Mouse (Mus musculus) right cerebral cortex, postnatal 25 days (tissue): ENCODE measurements around the gene B130006D01Rik.

Experiments
- DNase-seq: peaks from one replicate; pipeline ENCODE4 v3.0.0; 2022

B130006D01Rik gene

DNA sequence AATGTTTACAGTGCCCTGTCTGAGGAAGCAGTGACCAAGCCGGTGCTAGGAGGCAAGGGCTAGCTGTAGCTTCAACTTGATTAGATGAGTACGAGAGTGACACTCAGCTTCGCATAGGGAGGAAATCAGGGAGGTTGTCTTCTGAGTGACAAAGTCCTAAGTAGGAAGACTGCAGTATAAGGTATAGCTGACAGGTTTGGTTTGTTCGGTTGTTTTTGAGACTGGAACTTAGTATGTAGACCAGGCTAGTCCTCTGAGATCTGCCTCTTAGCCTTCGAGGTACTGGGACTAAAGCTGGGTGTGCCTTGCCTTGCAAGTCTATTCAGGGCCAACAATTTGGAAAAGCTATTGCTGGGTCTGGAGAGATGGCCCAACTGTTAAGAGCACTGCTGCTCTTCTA lies at the start of gene B130006D01Rik:
TSS of gene B130006D01Rik (plus strand) at position 301 of the 400 bp plus-strand sequence.
- DNase-seq, result no peak

DNA sequence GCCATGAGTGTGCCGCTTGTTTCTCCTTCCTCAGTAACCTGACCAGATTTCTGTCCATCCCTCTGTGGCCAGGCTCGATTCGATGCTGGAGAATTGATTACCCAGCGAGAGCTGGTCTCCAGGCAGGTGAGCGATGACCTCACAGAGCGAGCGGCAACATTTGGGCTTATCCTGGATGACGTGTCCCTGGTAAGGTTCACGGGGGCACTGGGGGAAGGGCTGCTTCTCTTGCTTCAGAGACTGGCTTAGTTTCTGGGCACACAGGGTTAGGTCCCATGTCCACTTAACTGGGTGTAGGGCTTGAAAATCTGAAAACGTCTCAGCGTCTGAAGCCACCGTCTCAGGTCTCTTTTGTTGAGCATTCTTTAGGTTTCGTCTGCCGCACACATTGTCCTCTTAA lies 47.9 kb upstream of the B130006D01Rik start:
- no peak for DNase-seq

DNA sequence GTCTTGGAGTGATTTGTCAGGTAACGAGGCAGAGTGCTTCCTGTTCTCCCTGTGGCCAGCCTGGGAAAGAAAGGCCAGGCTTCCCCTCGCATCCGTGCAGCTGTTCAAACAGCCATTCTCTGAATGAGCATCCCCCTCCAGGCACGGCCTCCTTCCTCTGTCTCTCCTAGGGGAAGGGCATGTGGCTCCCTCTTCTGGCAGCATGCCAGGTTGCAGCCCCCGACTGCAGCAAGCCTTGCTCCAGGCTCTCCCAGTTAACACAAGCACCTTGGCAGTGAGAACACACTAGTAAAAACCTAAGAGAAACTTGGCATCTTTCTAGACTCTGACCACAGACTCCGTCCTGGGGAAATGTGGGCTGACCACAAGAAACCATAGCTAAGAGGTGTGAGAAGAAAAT lies 47.1 kb upstream of the B130006D01Rik start:
- peak; percentile 39 for DNase-seq

DNA sequence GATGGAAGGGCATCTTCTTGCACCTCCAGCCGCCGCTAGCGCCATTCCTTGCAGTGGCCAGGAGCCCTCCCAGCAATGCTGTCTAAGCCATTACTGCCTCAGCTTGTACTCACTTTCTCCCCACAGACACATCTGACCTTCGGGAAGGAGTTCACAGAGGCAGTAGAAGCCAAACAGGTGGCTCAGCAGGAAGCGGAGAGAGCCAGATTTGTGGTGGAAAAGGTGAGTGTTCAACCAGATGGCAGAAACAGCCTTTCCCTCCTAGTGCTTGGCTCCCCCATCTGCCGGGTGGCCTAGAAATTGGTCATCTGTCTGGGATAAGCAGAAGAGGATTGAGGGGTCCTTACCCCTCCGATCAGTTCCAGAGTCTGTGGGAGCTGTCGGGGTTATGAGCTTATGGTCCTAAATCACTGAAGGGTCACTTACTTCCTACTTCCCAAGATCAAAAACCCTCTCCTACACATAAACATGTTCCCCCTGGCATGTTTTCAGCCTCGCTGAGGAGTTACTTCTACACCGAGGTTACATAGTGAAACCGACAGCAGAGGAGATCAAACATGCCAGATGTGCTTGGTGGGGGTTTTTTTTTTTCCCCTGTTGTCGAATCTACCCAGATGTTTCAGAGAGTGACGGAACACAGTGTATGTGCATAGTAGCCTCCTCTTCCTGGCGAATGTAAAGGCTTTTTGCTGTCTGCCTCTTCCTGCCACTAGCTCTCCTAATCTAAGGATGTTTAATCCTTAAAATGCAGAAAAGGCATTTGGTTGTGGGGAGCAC lies 45.3 kb upstream of the B130006D01Rik start:
- no peak for DNase-seq

DNA sequence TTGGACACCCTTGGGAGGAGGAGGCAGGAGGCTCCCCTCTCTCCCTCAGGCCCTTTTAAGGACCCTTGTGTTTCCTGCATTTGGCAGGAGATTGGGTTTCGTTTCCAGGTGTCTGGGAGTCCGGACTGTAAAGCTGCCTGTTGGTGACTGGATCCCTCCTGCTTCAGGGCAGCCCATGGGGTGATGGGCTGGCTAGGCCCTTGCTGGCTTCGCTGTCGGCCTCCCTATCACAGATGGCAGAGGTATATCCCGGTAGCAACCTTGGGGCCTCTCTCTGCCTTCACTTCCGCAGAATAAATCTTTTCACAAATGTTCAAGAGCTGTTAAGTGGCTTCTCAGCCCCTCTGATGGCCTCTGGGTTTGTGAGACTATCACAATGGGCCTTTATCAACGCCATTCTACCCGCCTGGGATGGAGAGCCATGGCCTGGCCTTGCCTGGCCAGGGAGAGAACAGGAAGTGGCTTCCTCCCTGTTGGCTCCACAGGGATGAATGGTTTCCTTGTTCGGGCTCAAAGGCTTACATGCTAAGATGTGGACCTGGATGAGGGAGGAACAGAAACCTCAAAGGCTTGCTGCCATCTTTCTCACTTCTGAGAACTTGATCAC lies 41.3 kb upstream of the B130006D01Rik start:
- DNase-seq, result no peak

DNA sequence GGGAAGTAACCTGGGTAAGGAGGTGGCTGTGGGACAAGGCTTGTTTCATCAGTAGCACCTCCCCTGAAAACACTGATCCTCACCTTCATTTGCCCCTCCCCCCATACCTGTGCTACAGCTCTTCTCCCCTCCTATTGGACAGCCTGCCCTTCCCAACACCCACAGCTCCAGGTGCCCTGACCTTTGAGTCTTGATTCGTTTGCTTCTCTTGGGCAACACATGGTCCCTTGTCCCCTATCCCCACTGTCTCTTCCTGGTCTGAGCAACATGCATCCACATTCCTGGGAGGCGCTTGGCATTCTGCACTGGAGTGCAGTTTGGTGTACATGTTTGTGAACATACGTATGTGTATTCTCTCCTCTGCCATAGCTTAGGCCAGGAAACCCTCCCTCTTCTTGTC lies 40.4 kb upstream of the B130006D01Rik start:
- DNase-seq, result no peak

DNA sequence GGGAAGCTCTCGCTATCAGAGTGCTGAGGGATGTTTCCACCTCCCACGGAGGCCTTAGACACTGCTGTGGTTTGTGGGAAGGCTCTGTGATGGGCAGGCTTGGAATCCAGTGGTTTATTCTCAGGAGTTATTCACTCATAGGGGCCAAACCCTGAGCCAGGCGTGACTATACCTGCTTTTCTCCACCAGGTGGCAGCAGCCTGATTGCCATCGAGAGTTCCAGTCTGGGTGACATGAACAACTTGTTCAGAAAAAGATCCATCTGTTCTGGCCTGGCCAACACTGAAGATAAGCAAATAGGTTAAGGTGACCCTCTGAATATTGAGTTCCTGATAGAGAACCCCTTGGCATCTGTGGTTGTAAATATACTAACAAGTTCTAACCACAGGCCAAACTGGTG lies 37.4 kb upstream of the B130006D01Rik start:
- DNase-seq, result peak; percentile 68

DNA sequence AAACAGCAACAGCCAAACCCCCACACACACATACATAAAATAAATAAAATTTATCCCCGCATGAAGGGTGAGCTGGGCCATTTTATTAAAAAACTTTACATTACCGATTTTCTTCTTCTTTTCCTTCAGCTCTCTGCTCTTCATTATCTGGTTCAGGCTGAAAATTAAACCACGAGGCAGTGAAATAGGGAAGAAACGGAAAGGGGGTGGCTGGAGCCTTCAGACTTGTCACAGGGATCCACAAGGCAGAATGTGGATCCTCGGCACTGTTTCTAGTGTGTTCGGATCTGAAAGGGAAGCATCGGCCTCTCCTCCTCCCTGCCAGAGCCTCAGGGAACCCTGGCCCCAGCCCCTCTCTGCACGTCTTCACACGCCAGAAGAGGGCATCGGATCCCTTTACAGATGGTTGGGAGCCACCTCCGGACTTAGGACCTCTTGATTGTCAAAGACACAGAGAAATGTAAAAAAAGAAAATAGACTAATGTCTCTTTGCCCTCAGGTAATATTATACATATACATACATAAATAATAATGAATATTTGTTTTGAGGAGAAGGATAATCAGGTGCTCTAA lies 36.2 kb upstream of the B130006D01Rik start:
- DNase-seq, result no peak

DNA sequence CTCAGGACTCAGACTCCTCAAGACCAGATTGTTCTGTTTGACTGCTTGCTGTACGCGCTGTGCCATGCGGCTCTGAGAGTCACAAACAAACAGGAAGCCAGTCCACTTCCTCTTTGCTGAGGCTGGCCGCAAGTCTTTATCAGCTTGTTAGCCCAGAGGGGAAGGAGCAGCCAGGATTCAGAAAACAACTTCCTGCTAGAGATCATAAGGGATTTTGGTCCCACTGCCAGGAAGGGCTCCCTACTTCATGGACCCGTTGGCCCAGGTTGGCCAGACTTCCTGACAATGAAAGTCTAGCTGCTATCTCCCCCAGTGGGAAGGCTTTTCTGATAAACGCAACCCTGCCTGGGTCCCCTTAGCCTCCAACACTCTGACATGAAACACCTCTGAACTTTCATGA lies 34.9 kb upstream of the B130006D01Rik start:
- no peak for DNase-seq

DNA sequence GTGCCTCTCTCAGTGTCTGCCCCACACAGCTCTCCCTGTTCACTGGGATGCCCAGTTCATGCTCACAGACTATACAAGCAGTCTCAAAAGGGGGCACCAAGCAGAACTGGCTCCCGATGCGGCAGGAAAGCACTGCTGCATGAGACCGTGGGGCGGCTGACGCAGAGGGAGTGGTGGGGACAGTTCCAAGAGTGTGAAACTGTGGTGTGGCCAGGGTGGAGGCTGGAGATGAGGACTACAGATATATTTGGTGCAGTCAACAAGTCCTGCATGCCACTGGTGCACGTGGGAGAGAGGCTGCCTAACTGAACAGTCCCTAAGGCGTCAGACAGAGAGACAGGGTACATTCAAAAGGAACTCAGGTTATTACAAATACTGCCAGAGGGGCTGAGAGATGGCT lies 34.4 kb upstream of the B130006D01Rik start:
- DNase-seq, result no peak

DNA sequence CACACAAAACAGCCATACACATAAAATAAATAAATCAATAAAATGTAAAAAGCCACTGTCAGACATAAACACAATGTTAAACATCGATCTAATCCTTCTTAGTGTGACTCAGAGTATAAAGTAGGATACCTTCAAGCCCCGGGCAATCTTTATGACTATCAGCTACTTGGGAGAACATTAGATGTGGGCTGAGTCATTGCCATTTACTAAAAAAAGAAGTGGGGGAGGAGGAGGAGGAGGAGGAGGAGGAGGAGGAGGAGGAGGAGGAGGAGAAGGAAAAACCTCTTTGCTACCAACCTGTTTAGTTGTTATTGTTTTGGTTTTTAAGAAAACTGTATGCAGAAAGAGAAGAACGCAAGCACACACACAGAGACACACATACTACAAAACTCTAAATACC lies 33.8 kb upstream of the B130006D01Rik start:
- no peak for DNase-seq

DNA sequence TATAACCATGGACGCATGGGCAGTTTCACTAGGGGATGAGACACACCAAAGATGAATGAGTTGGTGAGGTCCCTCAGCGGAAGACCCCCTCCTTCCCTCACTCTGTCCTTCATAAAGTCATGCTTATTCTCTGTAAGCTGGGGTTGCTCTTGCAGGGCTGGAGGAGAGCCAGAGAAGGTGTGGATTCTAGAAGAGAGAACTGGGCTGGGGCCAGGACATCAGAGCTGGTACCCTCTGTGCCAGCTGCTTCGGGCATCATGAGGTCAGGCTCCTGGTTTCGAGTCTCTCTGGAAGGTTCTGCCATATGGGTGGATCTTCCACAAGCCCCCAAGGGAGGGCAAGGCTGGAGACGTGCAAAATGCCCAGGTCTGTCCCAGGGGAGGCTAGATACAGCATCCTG lies 24.8 kb upstream of the B130006D01Rik start:
- no peak for DNase-seq

DNA sequence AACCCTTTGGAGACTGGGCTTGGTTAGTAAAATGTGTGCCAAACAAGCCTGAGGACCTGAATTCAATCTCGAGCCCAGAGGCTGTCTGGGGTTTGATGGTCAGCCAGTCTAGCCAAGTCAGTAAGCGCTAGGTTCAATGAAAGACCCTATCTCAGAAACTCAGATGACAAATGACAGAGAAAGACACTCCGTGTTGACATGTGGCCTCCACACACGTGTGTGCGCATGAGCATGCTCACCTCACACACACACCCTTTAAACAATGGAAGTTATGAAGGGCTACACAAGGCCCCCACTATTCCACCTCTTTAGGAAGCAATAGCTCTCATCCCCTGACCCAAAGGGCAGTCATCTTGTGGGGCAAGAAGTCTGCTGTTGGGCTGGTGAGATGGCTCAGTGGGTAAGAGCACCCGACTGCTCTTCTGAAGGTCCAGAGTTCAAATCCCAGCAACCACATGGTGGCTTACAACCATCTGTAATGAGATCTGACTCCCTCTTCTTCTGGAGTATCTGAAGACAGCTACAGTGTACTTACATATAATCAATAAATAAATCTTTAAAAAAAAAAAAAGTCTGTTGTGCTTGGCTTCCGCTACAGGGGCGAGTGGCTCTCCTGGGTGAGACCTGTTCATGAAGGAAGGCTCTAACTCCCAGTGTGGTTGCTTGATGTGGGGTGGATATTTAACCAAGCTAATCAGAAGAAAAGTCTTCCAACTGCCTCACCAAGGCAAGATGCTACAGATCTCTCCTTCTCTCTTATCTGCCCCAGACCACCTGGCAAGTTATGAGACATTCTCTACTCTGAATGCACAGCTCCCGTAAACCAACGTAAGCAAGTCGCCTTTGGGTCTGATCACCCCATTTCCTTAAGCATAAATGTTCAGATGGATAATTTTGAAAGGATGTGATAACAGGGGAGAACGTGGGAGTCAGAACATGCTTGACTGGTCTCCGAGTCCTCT lies 22.3 kb upstream of the B130006D01Rik start:
- no peak for DNase-seq

DNA sequence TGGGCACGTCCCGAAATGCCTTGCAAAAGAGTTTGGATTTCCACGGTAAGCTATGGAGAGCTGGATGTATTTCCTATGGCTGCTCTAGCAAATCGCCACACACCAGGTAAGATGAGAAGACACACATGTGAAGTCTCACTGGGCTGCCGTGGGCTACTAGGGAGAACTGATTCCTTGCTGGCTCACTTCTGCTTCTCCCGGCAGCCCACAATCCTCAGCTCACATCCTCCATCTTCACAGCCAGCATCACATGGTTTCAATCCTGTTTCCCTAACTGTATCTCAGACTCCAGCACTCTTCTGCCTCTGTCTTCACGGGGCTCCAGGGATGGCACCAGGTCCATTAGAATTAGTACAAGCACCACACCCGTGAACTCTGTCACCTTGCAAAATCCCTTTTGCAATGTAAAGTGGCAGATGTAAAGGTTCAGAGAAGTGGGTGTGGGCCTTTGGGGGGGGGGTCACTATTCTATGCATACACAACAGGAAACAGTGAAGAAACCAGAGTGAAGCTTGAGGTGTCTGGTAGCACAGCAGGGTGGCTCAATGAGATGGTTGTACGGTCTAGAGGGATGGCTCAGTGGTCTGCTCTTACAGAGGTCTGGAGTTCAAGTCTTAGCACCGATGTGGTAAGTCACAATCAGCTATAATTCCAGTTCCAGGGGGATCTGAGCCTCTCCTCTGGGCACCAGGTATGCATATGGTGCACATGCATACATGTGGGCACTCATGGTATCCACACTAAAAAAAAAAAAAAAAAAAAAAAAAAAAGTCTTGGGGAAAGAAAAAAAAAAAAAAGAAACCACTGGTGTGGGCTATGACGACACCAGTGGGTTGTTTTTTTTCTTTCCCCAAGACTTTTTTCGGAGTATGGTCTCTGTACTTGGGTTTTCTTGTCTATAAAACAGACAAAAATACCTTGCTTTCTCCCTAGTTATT lies 19.1 kb upstream of the B130006D01Rik start:
- no peak for DNase-seq

DNA sequence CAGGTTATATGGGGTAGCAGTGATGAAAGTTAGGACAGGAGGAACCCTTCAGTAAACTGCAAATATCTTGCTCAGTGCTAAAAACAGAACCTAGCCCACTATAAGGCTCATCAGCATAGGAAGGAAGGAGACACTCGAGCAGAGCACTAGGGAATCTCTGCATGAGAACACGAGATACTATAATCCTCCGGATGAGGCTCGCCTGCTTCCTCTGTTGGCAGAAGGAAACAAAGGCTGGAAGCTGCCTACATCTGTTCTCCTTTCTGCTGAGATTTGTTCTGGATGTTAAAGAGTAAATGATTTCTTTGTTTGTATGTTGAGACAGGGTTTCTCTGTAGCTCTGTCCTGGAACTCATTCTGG lies 18.4 kb upstream of the B130006D01Rik start:
- DNase-seq, result no peak

DNA sequence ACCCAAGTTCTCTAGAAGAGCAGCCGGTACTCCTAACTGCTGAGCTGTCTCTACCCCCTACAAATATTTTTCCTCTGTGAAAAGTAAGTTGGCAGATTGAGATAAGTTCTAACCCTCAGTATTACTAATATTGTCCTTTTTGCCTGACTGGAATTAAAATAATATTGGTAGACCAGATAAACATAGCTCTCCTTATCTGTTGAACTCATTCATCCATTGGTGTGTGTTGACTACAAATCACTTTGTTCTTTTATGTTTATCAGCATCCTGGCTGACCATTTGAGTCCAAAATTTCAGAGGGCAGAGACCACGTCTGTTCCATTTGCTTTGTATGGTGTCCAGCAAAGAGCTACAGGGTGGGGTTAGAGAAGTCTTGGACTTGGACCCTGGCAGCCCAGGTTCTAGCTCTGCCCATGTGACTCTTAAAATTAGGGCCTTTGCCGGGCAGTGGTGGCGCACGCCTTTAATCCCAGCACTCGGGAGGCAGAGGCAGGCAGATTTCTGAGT lies 13.8 kb upstream of the B130006D01Rik start:
- no peak for DNase-seq

DNA sequence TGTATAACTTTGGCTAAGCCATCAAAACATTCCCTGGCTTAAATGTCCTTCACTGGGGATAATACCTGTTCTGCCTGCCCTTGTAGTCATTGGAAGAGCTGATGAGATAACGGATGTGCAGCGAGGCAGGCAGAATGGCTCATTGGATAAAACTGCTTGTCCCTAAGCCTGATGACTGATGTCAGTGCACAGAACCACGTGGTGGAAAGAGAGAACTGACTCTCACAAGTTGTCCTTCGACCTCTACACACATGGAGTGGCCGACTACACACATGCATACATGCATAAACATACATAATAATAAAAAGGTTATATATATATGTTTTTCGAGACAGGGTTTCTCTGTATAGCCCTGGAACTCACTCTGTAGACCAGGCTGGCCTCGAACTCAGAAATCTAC lies 12.9 kb upstream of the B130006D01Rik start:
- DNase-seq, result no peak

DNA sequence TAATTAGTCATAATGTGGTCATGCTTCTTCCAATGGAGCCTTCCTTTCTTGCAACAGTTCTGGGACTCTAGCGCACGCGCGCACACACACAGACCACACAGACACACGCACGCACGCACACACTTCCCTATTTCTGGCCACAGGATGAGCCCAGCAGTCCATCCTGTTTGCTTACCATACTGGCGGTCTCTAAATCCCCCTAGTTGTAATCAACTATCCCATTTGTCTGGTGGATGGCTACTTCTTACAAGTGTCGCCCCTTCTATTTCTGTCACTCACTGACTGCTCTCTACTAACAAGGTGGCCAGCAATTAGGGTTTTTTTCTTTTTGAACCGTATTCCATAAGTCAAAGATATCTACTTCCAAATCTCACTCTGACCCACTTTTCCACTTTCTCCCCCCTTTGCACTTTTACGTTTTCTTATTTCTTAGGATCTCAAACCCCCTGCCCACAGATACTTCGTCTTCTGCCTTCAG lies 11.3 kb upstream of the B130006D01Rik start:
- DNase-seq, result no peak

DNA sequence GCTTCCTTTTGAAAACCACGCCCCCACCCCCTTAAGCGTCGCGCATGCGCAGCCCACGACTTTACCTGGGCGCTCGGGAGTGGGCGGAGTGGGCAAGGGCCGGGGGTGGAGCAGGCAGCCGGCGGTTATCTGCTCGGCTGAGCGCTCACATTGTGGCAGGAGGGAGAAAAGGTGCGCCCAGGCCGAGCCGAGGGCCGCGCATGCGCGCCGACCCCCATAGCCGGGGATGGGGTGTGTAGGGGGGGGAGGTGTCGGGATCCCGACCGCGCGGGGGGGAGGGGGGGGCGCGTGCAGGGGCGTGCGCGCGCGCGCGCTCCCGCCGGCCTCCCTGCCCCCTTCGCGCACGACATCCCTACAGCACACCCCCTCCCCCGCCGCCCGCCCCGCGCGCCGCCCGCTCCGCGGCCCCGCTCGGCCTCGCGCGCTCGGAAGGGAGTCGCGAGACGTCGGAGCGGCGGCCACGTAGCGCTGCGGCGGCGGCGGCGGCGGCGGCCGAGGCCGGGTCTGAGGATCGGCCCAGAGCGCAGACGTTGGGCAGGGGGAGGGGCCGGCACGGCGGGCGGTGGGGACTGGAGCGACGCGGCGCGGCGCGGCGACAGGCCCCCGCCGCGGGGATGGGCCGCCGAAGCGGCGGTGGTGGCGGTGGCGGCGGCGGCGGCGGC lies 10.7 kb upstream of the B130006D01Rik start, which contains the start of gene Zfp652:
TSS of gene Zfp652 (plus strand) at position 111 of the 662 bp plus-strand sequence.
- peak; percentile 79 for DNase-seq

DNA sequence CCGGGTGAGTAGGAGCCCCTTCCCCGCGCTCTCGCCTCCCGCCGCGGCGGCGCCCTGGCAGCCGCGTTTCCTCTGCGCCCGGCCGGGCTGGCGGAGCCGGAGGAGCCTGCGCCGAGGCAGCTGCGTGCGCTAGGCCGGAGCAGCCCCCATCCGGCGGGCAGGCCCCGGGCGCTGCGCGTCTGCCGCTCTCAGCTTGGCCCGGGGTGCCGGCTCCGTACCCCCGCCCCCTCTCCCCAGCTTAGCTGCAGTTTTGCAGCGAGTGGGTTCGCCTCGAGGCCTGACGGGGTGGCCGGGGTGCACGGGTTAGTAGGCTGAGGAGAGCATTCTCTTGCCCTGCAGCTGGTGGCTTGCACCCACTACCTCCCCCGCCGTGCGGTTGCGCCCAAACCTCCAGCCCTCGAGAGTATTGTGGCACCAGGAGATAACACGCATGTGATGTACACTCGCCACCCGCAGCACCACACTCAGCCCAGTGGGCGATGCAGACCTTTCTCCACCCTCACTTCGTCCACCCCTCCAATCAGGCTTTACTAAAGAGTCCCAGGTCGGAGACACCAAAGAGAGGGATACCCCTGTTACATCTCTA lies 10.1 kb upstream of the B130006D01Rik start:
- peak; percentile 71 for DNase-seq

DNA sequence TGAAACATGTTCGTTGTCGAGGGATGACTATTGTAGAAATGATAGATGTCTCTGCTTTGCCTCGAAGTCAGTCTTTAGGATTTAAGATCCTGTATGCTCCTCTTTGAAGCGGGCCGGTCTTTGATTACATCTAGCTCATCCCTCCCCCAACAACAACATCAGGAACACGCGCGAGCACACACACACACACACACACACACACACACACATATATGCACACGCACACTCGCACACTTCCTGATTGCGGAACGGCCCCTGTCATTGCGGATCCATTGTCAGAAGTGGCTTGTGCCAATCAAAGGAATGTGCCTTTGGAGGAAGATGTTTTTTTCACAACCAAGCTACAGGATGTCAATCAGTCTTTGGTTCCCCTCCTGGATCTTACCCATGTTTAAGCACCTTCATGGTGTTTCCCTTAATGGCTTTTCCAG lies 9.6 kb upstream of the B130006D01Rik start:
- DNase-seq, result peak; percentile 18
